Mouse (Mus musculus): ENCODE results near the gene D17H6S53E.

DNA sequence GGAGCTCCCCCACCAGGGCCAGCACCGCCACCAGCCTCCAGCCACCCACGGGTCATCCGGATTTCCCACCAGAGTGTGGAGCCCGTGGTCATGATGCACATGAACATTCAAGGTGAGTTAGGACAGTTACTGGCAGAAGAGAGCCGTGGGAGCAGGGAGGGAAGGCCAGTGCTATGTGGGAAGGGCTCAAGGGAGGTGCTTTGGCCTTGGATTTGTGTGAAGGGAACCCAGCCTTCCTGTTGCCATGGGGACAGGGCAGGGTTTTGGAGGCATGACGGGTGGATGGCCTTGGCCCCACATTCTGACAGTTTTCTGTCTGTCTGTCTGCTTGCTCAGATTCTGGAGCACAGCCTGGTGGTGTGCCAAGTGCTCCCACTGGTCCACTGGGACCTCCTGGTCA, 15.8 kb downstream of the D17H6S53E start:
- TF ChIP-seq CTCF (IDR thresholded peaks at IDR 0.05; ENCODE audit: low read depth) = no peak
- TF ChIP-seq EP300 (IDR thresholded peaks at IDR 0.05; ENCODE audit: low read depth) = no peak

All from liver, postnatal 0 days (tissue).